Mouse (Mus musculus): ENCODE data around the gene Sh3pxd2b.

GRCm38 (mm10) chr11:32374027-32374589, 26.5 kb downstream of the Sh3pxd2b start:
- no peak for TF ChIP-seq CTCF (IDR thresholded peaks at IDR 0.05)
- TF ChIP-seq EP300 (IDR thresholded peaks at IDR 0.05): no peak

Data from lung, postnatal 0 days (tissue).